Mouse (Mus musculus) MEL (cell line): Measurements from ENCODE around the gene Bpifa2. TPM values are rescaled to one million over a fixed set of nuclear protein-coding genes. Genes with fewer than 3 reads are reported as not detected.

Source experiments
- DNase-seq: peaks from one replicate; pipeline ENCODE4 v3.0.0; 2011; ENCODE audit warnings: low read depth, low spot score
- H3K27ac ChIP-seq: 2 replicates; pipeline ENCODE4 v1.5.1; 2012; ENCODE audit warnings: low read depth, mild to moderate bottlenecking, control low read depth, low read length, moderate library complexity; ENCODE audit not compliant: control insufficient read depth
- H3K27me3 ChIP-seq, 2 experiments: fragments of 150-350 bp in 1 of 2; sonication (generic) in 1 of 2; 2 replicates each; pipeline ENCODE4 v1.6.1; 2012; ENCODE audit warnings: low read length in 2 of 2, mild to moderate bottlenecking in 2 of 2, improper control_type of control experiment in 1 of 2, moderate library complexity in 1 of 2; ENCODE audit not compliant: insufficient read depth in 2 of 2, control insufficient read depth in 1 of 2
- H3K36me3 ChIP-seq, 2 experiments: 2 replicates each; pipeline ENCODE4 v1.6.1; 2012 to 2014; ENCODE audit warnings: low read length in 2 of 2, improper control_type of control experiment in 1 of 2, inconsistent platforms in 1 of 2, mild to moderate bottlenecking in 1 of 2; ENCODE audit not compliant: insufficient read depth in 2 of 2, control insufficient read depth in 1 of 2
- H3K4me1 ChIP-seq, 2 experiments: fragments of 150-350 bp in 1 of 2; sonication (generic) in 1 of 2; 2 replicates each; pipeline ENCODE4 v1.6.1; 2012; ENCODE audit warnings: low read length in 2 of 2, improper control_type of control experiment in 1 of 2, mild to moderate bottlenecking in 1 of 2; ENCODE audit not compliant: insufficient read depth in 2 of 2, control insufficient read depth in 1 of 2
- H3K4me3 ChIP-seq, 2 experiments: fragments of 150-350 bp in 1 of 2; sonication (generic) in 1 of 2; 2 replicates each; pipeline ENCODE4 v1.5.1; 2012; ENCODE audit warnings: low read depth in 2 of 2, low read length in 2 of 2, mild to moderate bottlenecking in 2 of 2, moderate library complexity in 2 of 2, control low read depth in 1 of 2, improper control_type of control experiment in 1 of 2; ENCODE audit not compliant: control insufficient read depth in 1 of 2, insufficient read depth in 1 of 2
- H3K79me2 ChIP-seq: 2 replicates; pipeline ENCODE4 v1.6.1; 2012; ENCODE audit warnings: mild to moderate bottlenecking, low read length, moderate library complexity; ENCODE audit not compliant: control insufficient read depth, poor library complexity, insufficient read depth
- H3K9ac ChIP-seq: 2 replicates; pipeline ENCODE4 v1.6.1; 2012; ENCODE audit warnings: low read depth, mild to moderate bottlenecking, control low read depth, low read length, moderate library complexity; ENCODE audit not compliant: control insufficient read depth, poor library complexity, severe bottlenecking
- H3K9me3 ChIP-seq: fragments of 150-350 bp; sonication (generic); replicated peaks from 2 replicates; pipeline ENCODE4 v1.6.1; 2012; ENCODE audit warnings: mild to moderate bottlenecking, low read length, improper control_type of control experiment, moderate library complexity; ENCODE audit not compliant: insufficient read depth
- BHLHE40 ChIP-seq: IDR thresholded peaks from 2 replicates; pipeline ENCODE4 v1.6.1; 2012; ENCODE audit warnings: low read depth, mild to moderate bottlenecking, inconsistent platforms, low read length, improper control_type of control experiment, borderline replicate concordance
- CHD1 ChIP-seq: IDR thresholded peaks from 2 replicates; pipeline ENCODE4 v1.6.1; 2012; ENCODE audit warnings: low read depth, mild to moderate bottlenecking, inconsistent platforms, low read length, improper control_type of control experiment
- CHD2 ChIP-seq: IDR thresholded peaks from 2 replicates; pipeline ENCODE4 v1.6.1; 2011; ENCODE audit warnings: low read length, improper control_type of control experiment
- E2F4 ChIP-seq: IDR thresholded peaks from 2 replicates; pipeline ENCODE4 v1.6.1; 2011; ENCODE audit warnings: low read depth, low read length, improper control_type of control experiment, borderline replicate concordance
- ELF1 ChIP-seq: IDR thresholded peaks from 2 replicates; pipeline ENCODE4 v1.6.1; 2014; ENCODE audit warnings: low read depth, mild to moderate bottlenecking, inconsistent platforms, low read length, improper control_type of control experiment, moderate library complexity
- EP300 ChIP-seq, 2 experiments: IDR thresholded peaks; 2 replicates each; pipeline ENCODE4 v1.6.1; 2011; ENCODE audit warnings: improper control_type of control experiment in 2 of 2, low read length in 2 of 2, low read depth in 1 of 2, mild to moderate bottlenecking in 1 of 2
- ETS1 ChIP-seq: IDR thresholded peaks from 2 replicates; pipeline ENCODE4 v1.6.1; 2012; ENCODE audit warnings: low read depth, mild to moderate bottlenecking, inconsistent platforms, low read length, improper control_type of control experiment, moderate library complexity
- GABPA ChIP-seq: IDR thresholded peaks from 2 replicates; pipeline ENCODE4 v1.6.1; 2012; ENCODE audit warnings: low read depth, mild to moderate bottlenecking, inconsistent platforms, low read length, improper control_type of control experiment, moderate library complexity
- MAX ChIP-seq: IDR thresholded peaks from 2 replicates; pipeline ENCODE4 v1.6.1; 2011; ENCODE audit warnings: low read length, improper control_type of control experiment
- MAZ ChIP-seq: IDR thresholded peaks from 2 replicates; pipeline ENCODE4 v1.6.1; 2012; ENCODE audit warnings: low read depth, mild to moderate bottlenecking, inconsistent platforms, low read length, improper control_type of control experiment
- MEF2A ChIP-seq: IDR thresholded peaks from 2 replicates; pipeline ENCODE4 v1.6.1; 2014; ENCODE audit warnings: low read depth, mild to moderate bottlenecking, inconsistent platforms, low read length, improper control_type of control experiment; ENCODE audit not compliant: poor library complexity, insufficient replicate concordance, severe bottlenecking; ENCODE audit errors: extremely low read depth
- MXI1 ChIP-seq: IDR thresholded peaks from 2 replicates; pipeline ENCODE4 v1.6.1; 2011; ENCODE audit warnings: mild to moderate bottlenecking, low read depth, low read length, improper control_type of control experiment
- MYC ChIP-seq: IDR thresholded peaks from 2 replicates; pipeline ENCODE4 v1.6.1; 2011; ENCODE audit warnings: low read depth, mild to moderate bottlenecking, low read length, improper control_type of control experiment, moderate library complexity
- NRF1 ChIP-seq: IDR thresholded peaks from 2 replicates; pipeline ENCODE4 v1.6.1; 2014; ENCODE audit warnings: low read depth, mild to moderate bottlenecking, inconsistent platforms, low read length, improper control_type of control experiment, moderate library complexity; ENCODE audit not compliant: poor library complexity, insufficient read depth, severe bottlenecking
- POLR2A ChIP-seq, 2 experiments: IDR thresholded peaks; 2 replicates each; pipeline ENCODE4 v1.6.1; 2011 to 2012; ENCODE audit warnings: low read length in 2 of 2, mild to moderate bottlenecking in 2 of 2, control low read depth in 1 of 2, improper control_type of control experiment in 1 of 2, low read depth in 1 of 2, moderate library complexity in 1 of 2; ENCODE audit not compliant: control insufficient read depth in 1 of 2, insufficient read depth in 1 of 2, poor library complexity in 1 of 2
- POLR2AphosphoS2 ChIP-seq: IDR thresholded peaks from 2 replicates; pipeline ENCODE4 v1.6.1; 2011; ENCODE audit warnings: low read length, improper control_type of control experiment
- POLR2AphosphoS5 ChIP-seq: IDR thresholded peaks from 2 replicates; pipeline ENCODE4 v1.6.1; 2012; ENCODE audit warnings: low read depth, borderline replicate concordance, mild to moderate bottlenecking, inconsistent platforms, low read length, moderate library complexity, mixed read lengths
- RAD21 ChIP-seq: IDR thresholded peaks from 2 replicates; pipeline ENCODE4 v1.6.1; 2011; ENCODE audit warnings: mild to moderate bottlenecking, low read depth, low read length, improper control_type of control experiment
- RCOR1 ChIP-seq: IDR thresholded peaks from 2 replicates; pipeline ENCODE4 v1.6.1; 2012; ENCODE audit warnings: low read depth, mild to moderate bottlenecking, inconsistent platforms, low read length, improper control_type of control experiment
- SMC3 ChIP-seq: IDR thresholded peaks from 2 replicates; pipeline ENCODE4 v1.6.1; 2011; ENCODE audit warnings: low read depth, low read length, improper control_type of control experiment
- USF2 ChIP-seq, 2 experiments: IDR thresholded peaks; 2 replicates each; pipeline ENCODE4 v1.6.1; 2011 to 2012; ENCODE audit warnings: improper control_type of control experiment in 2 of 2, low read length in 2 of 2, borderline replicate concordance in 1 of 2, inconsistent platforms in 1 of 2, low read depth in 1 of 2, mild to moderate bottlenecking in 1 of 2; ENCODE audit not compliant: insufficient read depth in 1 of 2
- ZC3H11A ChIP-seq: IDR thresholded peaks from 2 replicates; pipeline ENCODE4 v1.6.1; 2012; ENCODE audit warnings: low read depth, mild to moderate bottlenecking, inconsistent platforms, low read length, improper control_type of control experiment
- ZKSCAN1 ChIP-seq: IDR thresholded peaks from 2 replicates; pipeline ENCODE4 v1.6.1; 2012; ENCODE audit warnings: low read depth, mild to moderate bottlenecking, inconsistent platforms, low read length, improper control_type of control experiment, moderate library complexity
- ZNF384 ChIP-seq: IDR thresholded peaks from 2 replicates; pipeline ENCODE4 v1.6.1; 2012; ENCODE audit warnings: low read depth, mild to moderate bottlenecking, inconsistent platforms, low read length, improper control_type of control experiment
- polyA plus RNA-seq, 2 experiments: library from polyadenylated mRNA; stranded (reverse) in 1 of 2; unstranded in 1 of 2; fragments of >175 nt in 1 of 2; fragments of >200 nt in 1 of 2; gene quantifications; 2 replicates each; pipeline versions ENCODE4 v1.2.1 to v1.2.4; 2012; ENCODE audit warnings: low replicate concordance in 2 of 2, low read depth in 1 of 2; ENCODE audit not compliant: insufficient read length in 2 of 2, insufficient read depth in 1 of 2, missing spikeins in 1 of 2
- total RNA-seq: library from RNA; depleted of rRNA; stranded (reverse); fragments of 300-350 nt; gene quantifications from 2 replicates; pipeline ENCODE4 v1.2.3, GENCODE M21; 2012

Bpifa2 gene
- total and polyA plus RNA-seq, 3 experiments: not detected

DNA sequence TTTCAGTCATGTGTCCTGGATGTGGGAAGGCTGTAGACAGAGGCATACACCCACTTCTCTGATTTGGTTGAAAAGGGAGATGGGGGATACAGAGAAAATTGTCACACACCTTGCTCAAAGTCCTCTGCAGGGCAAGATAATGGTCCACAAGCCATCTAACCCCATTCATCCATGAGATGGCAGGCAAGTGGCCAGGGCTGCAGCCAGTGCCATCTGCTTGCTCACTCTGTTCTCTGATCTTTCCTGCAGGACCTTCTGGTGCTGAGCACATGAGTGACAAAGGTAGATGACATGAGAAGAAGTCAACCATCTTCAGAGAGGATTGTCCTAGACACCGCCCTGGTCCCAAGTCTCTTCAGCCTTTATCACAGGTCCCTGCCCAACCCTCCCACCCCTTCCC lies 44.7 kb upstream of the Bpifa2 start:
- H3K9ac ChIP-seq: no peak overlapping the region
- H3K27ac ChIP-seq: no peak overlapping the region
- no peaks in the 10 kb centered on the region for H3K36me3 ChIP-seq
- TF ChIP-seq POLR2AphosphoS5: no peak
- TF ChIP-seq MXI1: no peak
- no peak for TF ChIP-seq BHLHE40
- TF ChIP-seq GABPA: no peak
- no peak for TF ChIP-seq ZNF384
- no peak overlapping the region for H3K4me3 ChIP-seq
- DNase-seq: no peak
- H3K27me3 ChIP-seq: no peaks in the 10 kb centered on the region
- H3K79me2 ChIP-seq: no peaks in the 10 kb centered on the region
- H3K4me1 ChIP-seq: no peaks in the 10 kb centered on the region
- no peaks in the 10 kb centered on the region for H3K9me3 ChIP-seq

DNA sequence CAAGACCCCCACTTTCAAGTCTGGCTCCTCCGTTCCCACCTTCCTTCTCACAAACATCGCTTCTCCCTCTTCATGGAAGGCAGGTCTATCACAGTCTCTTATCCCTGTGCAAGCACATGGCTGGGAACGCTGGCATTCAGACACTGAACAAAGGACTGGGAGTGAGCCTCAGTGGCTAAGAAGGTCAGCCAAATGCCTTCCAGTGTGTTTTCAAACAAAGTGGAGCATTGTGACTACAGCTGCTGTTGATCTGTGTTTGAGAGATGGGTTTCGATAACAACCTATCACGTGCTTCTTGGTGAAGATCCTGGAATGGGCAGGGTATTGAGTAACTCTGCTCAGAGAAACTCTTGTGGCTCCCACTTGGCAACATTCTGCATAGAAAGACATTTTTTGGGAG lies 37.8 kb upstream of the Bpifa2 start:
- Histone ChIP-seq H3K4me1 (no peaks in the 10 kb centered on the region), H3K27ac (no peak overlapping the region), H3K27me3 (no peaks in the 10 kb centered on the region), H3K9ac (no peak overlapping the region), H3K36me3 (no peaks in the 10 kb centered on the region), H3K4me3 (no peak overlapping the region), H3K9me3 (no peaks in the 10 kb centered on the region), H3K79me2 (no peaks in the 10 kb centered on the region)
- no peak for DNase-seq
- no peak for TF ChIP-seq RCOR1
- TF ChIP-seq SMC3: no peak
- no peak for TF ChIP-seq MAX
- no peak for TF ChIP-seq ZKSCAN1
- TF ChIP-seq GABPA: no peak
- TF ChIP-seq MEF2A: no peak

DNA sequence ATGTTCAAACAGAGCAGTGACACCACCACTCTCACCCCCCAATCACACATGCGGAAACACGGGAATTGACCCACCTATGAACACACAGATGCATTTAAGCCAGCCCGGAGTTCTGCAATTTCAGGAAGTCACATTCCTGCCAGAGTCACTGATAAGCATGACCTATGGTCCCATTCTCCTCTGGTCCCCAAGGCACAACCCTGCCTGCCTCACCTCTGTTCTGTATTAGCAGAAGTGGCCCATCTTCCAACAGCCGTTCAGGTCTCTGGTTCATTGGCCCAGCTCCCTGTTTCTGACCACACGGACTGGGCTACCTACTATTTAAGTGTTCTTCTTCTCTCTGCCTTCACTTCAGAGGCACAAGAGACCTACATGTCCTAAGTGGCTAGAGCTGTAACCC lies 33.5 kb upstream of the Bpifa2 start, which contains the start of gene Bpifa6:
Gene Bpifa6, plus strand, starts transcription at position 364 of the 400 bp plus-strand sequence.
- no peaks in the 10 kb centered on the region for H3K36me3 ChIP-seq
- H3K9me3 ChIP-seq: no peaks in the 10 kb centered on the region
- no peak for DNase-seq
- H3K4me1 ChIP-seq: no peaks in the 10 kb centered on the region
- H3K79me2 ChIP-seq: no peaks in the 10 kb centered on the region
- no peak for TF ChIP-seq POLR2A (IDR thresholded peaks at IDR 0.05; ENCODE audit: control insufficient read depth in 1 of 2, insufficient read depth in 1 of 2, low read depth in 1 of 2, low read length in 2 of 2, poor library complexity in 1 of 2)
- no peak for TF ChIP-seq ETS1
- TF ChIP-seq MYC: no peak
- TF ChIP-seq NRF1: no peak
- TF ChIP-seq RAD21: no peak
- no peak for TF ChIP-seq BHLHE40
- no peak for TF ChIP-seq ZC3H11A
- no peak for TF ChIP-seq MEF2A
- no peak for TF ChIP-seq E2F4
- no peak for TF ChIP-seq POLR2AphosphoS2
- no peak for TF ChIP-seq MAZ
- TF ChIP-seq USF2 (IDR thresholded peaks at IDR 0.05; ENCODE audit: borderline replicate concordance in 1 of 2, insufficient read depth in 1 of 2, low read depth in 1 of 2, low read length in 2 of 2): no peak
- TF ChIP-seq POLR2AphosphoS5: no peak
- TF ChIP-seq SMC3: no peak
- TF ChIP-seq MXI1: no peak
- TF ChIP-seq EP300 (IDR thresholded peaks at IDR 0.05; ENCODE audit: low read depth in 1 of 2, low read length in 2 of 2): no peak
- TF ChIP-seq CHD1: no peak
- TF ChIP-seq ELF1: no peak
- no peak for TF ChIP-seq CHD2
- H3K27ac ChIP-seq: no peak within 1 kb of the TSS
- H3K27me3 ChIP-seq: no peaks in the 10 kb centered on the region; a peak in 1 of 4 replicates
- no peak within 1 kb of the TSS for H3K9ac ChIP-seq
- H3K4me3 ChIP-seq: no peak within 1 kb of the TSS
